Mouse (Mus musculus) C2C12 (cell line): ENCODE results near the gene Pnma5. TPM values are rescaled to one million over a fixed set of nuclear protein-coding genes. Genes with fewer than 3 reads are reported as not detected.
"Not testable (repeated sequence)": the region's sequence is repeated elsewhere in the genome, so short reads cannot be mapped to it uniquely, and the experiment has no call there.

Experiments
- H3K27me3 ChIP-seq: one replicate; pipeline ENCODE4 v1.6.1; 2011; ENCODE audit not compliant: control insufficient read depth, insufficient read depth, insufficient read length
- H3K36me3 ChIP-seq: one replicate; pipeline ENCODE4 v1.6.1; 2011; ENCODE audit not compliant: control insufficient read depth, insufficient read depth
- H3K4me3 ChIP-seq: one replicate; pipeline ENCODE4 v1.5.1; 2011; ENCODE audit warnings: mild to moderate bottlenecking, control low read depth; ENCODE audit not compliant: poor library complexity, insufficient read depth, severe bottlenecking
- H3K79me2 ChIP-seq: one replicate; pipeline ENCODE4 v1.6.1; 2011; ENCODE audit not compliant: control insufficient read depth, insufficient read depth
- H3K79me3 ChIP-seq: one replicate; pipeline ENCODE4 v1.6.1; 2011; ENCODE audit warnings: low read depth, control low read depth
- H3ac ChIP-seq: one replicate; pipeline ENCODE3; 2011; ENCODE audit warnings: low read depth; ENCODE audit not compliant: control insufficient read depth, insufficient read length
- CEBPB ChIP-seq: IDR thresholded peaks from one replicate; pipeline ENCODE4 v1.6.1; 2011; ENCODE audit warnings: low read depth, mild to moderate bottlenecking, control low read depth, moderate library complexity
- CTCF ChIP-seq: IDR thresholded peaks from one replicate; pipeline ENCODE4 v1.5.1; 2011; ENCODE audit not compliant: control insufficient read depth, insufficient read depth, insufficient read length
- FOSL1 ChIP-seq: IDR thresholded peaks from one replicate; pipeline ENCODE4 v1.8.0; 2011; ENCODE audit warnings: mild to moderate bottlenecking, low read length; ENCODE audit not compliant: poor library complexity, insufficient read depth, severe bottlenecking
- MAX ChIP-seq: IDR thresholded peaks from one replicate; pipeline ENCODE4 v1.6.1; 2011; ENCODE audit warnings: mild to moderate bottlenecking, control low read depth
- MYOD1 ChIP-seq: IDR thresholded peaks from one replicate; pipeline ENCODE4 v1.6.1; 2011; ENCODE audit warnings: low read depth; ENCODE audit not compliant: control insufficient read depth, insufficient read length
- MYOG ChIP-seq: IDR thresholded peaks from one replicate; pipeline ENCODE4 v1.6.1; 2011; ENCODE audit not compliant: control insufficient read depth, insufficient read length; ENCODE audit errors: extremely low read depth
- USF1 ChIP-seq: IDR thresholded peaks from one replicate; pipeline ENCODE4 v1.6.1; 2011; ENCODE audit warnings: low read depth, mild to moderate bottlenecking, control low read depth, moderate library complexity
- long read RNA-seq, 2 experiments: library from polyadenylated mRNA; unstranded; transcript quantifications; one replicate each; pipeline ENCODE4 v2.0.0; 2019 to 2020
- polyA plus RNA-seq: library from polyadenylated mRNA; unstranded; fragments of >200 nt; fragmentation: generic; extraction: Trizol; gene quantifications from one replicate; pipeline ENCODE4 v1.2.1, GENCODE M21; 2012; ENCODE audit warnings: missing spikeins

The Pnma5 gene
- 0.06 TPM for polyA plus RNA-seq
- long read RNA-seq, experiment 1 = 0 reads
- long read RNA-seq, experiment 2 = 0 reads

GRCm38 (mm10) chrX:73037003-73037402 lies at the start of gene Pnma5:
TSS of gene Pnma5 (minus strand) at chrX:73037103.
- no peaks in the 10 kb centered on the region for H3K27me3 ChIP-seq
- H3K79me3 ChIP-seq = no peaks in the 10 kb centered on the region
- no peaks in the 10 kb centered on the region for H3K79me2 ChIP-seq
- H3K4me3 ChIP-seq = no peak within 1 kb of the TSS
- no peaks in the 10 kb centered on the region for H3K36me3 ChIP-seq
- TF ChIP-seq CTCF (no peak), MAX (no peak), MYOD1 (no peak), CEBPB (no peak)
- no peak within 1 kb of the TSS for H3ac ChIP-seq

- not testable (repeated sequence) for H3K27me3 ChIP-seq, H3K79me2 ChIP-seq, H3K36me3 ChIP-seq, H3K4me3 ChIP-seq, H3K79me3 ChIP-seq, H3ac ChIP-seq
These were observed 45.6 kb upstream of the Pnma5 start, which contains the start of gene Xlr4a for GRCm38 (mm10) chrX:73082267-73083055. TSS of gene Xlr4a (minus strand) at chrX:73082478.

GRCm38 (mm10) chrX:73066765-73067312 lies 29.9 kb upstream of the Pnma5 start:
- not testable (repeated sequence) for H3K4me3 ChIP-seq, H3K79me2 ChIP-seq, H3K27me3 ChIP-seq, H3K36me3 ChIP-seq, H3K79me3 ChIP-seq, H3ac ChIP-seq

GRCm38 (mm10) chrX:73064415-73064793 lies 27.5 kb upstream of the Pnma5 start, which contains the start of gene Pnma3:
TSS of gene Pnma3 (plus strand) at chrX:73064787.
- H3K79me2 ChIP-seq = no peaks in the 10 kb centered on the region
- no peak within 1 kb of the TSS for H3ac ChIP-seq
- no peaks in the 10 kb centered on the region for H3K79me3 ChIP-seq
- TF ChIP-seq FOSL1 (no peak), MYOG (no peak), MYOD1 (no peak), MAX (no peak), CTCF (no peak), CEBPB (no peak), USF1 (no peak)
- H3K27me3 ChIP-seq = peaks cover 10% of the 10 kb centered on the region
- no peak within 1 kb of the TSS for H3K4me3 ChIP-seq
- no peaks in the 10 kb centered on the region for H3K36me3 ChIP-seq

GRCm38 (mm10) chrX:73063512-73064414 lies 26.9 kb upstream of the Pnma5 start:
- TF ChIP-seq MAX = no peak
- TF ChIP-seq CEBPB = no peak
- TF ChIP-seq USF1 = no peak
- TF ChIP-seq FOSL1 = no peak
- TF ChIP-seq CTCF = no peak
- no peak for TF ChIP-seq MYOG
- TF ChIP-seq MYOD1 = no peak
- no peak overlapping the region for H3K4me3 ChIP-seq
- H3K79me3 ChIP-seq = no peaks in the 10 kb centered on the region
- peaks cover 10% of the 10 kb centered on the region for H3K27me3 ChIP-seq
- H3K79me2 ChIP-seq = no peaks in the 10 kb centered on the region
- no peak overlapping the region for H3ac ChIP-seq
- no peaks in the 10 kb centered on the region for H3K36me3 ChIP-seq

GRCm38 (mm10) chrX:73062323-73062722 lies 25.4 kb upstream of the Pnma5 start:
- Histone ChIP-seq H3K79me3 (no peaks in the 10 kb centered on the region), H3K79me2 (no peaks in the 10 kb centered on the region), H3ac (no peak overlapping the region), H3K27me3 (peaks cover 10% of the 10 kb centered on the region), H3K36me3 (no peaks in the 10 kb centered on the region), H3K4me3 (no peak overlapping the region)
- TF ChIP-seq USF1 = no peak
- no peak for TF ChIP-seq CTCF
- TF ChIP-seq MAX = no peak
- TF ChIP-seq MYOG = no peak
- no peak for TF ChIP-seq FOSL1
- no peak for TF ChIP-seq MYOD1
- TF ChIP-seq CEBPB = no peak
